Mouse (Mus musculus) cerebellum, adult 2 months (tissue): ENCODE measurements around the gene Dennd4b.

Experiments
- CTCF ChIP-seq: fragments of 200-500 bp; IDR thresholded peaks from 2 replicates; pipeline ENCODE4 v1.5.1; 2011; ENCODE audit warnings: low read depth, mild to moderate bottlenecking, control low read depth, low read length, moderate library complexity, borderline replicate concordance; ENCODE audit not compliant: insufficient read depth
- POLR2A ChIP-seq: fragments of 200-500 bp; IDR thresholded peaks from 2 replicates; pipeline ENCODE4 v1.6.1; 2011; ENCODE audit warnings: low read length, control low read depth, borderline replicate concordance; ENCODE audit not compliant: insufficient read depth

GRCm38 (mm10) chr3:90272170-90272569 lies 7.2 kb downstream of the Dennd4b start:
- TF ChIP-seq POLR2A, result no peak
- no peak for TF ChIP-seq CTCF
